Mouse (Mus musculus) heart, postnatal 10 days (tissue): ENCODE measurements around the gene Rad51ap2. TPM values are rescaled to one million over a fixed set of nuclear protein-coding genes. Genes with fewer than 3 reads are reported as not detected.

Experiments
- DNase-seq, 2 experiments: peaks; one replicate each; pipeline ENCODE4 v3.0.0; 2021
- intact Hi-C: fragments of 180-260 bp; cut with DNase I; formaldehyde crosslinking; loops from one replicate; pipeline ENCODE4 v1.15.1; 2025
- total RNA-seq, 2 experiments: library from RNA; stranded (reverse); gene quantifications; 2 replicates each; pipeline ENCODE4 v1.2.3; 2021

Gene Rad51ap2
- not detected for total RNA-seq

DNA sequence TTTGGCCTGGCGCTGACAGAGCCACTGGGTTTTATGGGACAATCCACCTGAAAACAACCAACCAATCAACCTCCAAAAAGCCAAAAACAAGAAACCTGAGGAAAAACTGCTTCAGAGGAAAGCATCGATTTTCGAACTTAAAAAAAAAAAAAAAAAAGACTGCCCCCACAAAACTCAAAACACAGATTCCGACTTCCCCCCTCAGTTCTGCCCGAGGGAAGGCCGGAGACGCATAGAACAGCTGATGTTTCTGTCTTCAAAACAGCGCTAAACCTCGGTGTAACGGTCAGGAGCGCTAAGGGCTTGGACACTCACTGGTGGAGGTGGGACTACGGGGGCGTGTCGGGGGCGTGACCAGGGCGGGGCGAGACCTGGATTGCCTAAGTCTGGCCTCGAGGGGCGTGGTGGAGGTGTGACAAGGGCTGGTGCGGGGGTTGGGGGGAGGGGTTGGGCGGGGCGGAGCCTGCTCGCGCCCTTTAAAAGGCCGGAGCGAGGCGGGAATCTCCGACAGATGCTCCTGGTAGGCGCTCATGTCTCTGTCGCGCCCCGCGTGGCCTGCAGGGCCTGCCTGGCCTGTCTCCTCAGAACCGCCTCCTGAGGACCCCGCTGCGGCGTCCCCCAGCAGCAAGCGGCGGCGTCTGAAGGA is at the start of gene Rad51ap2:
Gene Rad51ap2 (plus strand): TSS at position 531 of the 646 bp plus-strand sequence.
- intact Hi-C loops, result no loop called here
- peak; percentile 88 to 89 for DNase-seq

DNA sequence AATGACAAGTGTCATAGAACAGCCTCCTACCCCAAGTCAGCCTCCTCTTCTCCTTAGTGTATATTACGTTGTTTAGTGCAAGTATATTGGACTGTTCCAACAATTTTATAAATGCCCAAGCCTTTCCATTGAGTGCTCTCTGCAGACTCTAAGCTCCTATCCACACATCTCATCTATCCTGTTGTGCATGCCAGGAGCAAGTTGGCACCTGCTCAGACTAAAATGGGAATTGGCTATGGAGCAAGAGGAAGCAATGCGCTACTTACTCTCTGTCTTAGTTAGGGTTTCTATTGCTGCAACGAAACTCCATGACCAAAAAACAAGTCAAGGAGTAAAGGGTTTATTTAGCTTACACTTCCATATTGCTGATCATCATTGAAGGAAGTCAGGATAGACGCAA is 48.2 kb upstream of the Rad51ap2 start:
- no peak for DNase-seq

DNA sequence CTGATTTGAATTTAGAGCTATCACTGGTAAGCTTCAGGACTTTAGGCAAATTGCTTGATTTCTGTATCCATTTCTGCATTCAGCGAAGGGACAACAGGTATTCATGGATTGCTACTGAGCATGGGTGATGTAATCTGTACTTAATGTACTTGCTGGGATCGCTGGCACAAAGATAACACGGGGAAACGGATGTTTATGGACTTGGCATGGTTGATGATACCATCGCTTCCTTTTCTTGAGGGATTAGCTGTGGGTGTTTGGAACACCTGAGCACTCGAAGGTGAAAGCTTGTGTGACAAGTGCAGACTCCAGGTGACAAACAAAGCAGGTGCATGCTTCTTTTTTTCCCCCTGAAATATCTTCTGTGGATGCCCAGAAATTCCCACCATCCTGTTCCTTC is 37.8 kb upstream of the Rad51ap2 start:
- DNase-seq, result no peak
- intact Hi-C loops, result no loop called here

More for the DNA sequence above, 48.2 kb upstream of the Rad51ap2 start:
- intact Hi-C loops, result no loop called here

DNA sequence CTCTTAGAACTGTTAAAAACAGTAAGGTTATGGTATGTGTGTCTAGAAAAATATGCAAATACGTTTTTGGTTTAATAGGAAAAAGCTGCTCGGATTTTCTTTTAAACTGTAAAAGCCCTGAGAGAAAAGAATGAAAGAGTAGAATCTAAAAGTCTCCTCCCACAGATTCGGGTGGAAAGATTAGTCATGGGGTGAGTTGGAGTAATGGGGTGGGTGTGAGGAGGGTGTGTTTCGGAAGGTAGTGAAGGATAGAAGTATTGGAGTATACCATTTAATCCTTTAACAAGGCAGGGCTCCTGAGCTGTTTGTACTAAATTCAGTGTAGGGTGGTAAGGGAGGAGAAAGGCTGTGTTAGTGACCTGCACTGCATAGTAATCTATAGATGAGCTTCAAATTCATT is 28.5 kb upstream of the Rad51ap2 start:
- intact Hi-C loops, result no loop called here
- DNase-seq, result no peak

DNA sequence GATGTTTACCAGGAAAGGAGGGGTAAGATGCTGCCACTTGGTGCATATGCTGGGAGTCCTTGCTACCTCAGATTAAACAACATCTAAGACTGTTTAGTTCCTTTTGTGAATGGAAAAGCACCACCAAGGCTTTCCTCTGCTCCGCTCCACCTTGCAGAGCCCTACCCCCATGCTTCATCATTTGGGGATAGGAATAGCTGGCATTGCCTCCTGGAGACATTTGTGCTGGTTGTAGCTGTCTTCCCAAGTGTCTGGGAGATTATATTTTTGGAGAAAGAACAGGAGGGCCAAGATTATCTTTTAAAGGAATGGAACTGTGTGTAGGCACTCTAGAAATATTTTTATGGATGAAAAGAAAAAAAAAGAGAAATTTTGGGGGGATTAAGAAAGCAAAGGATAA is 22.8 kb upstream of the Rad51ap2 start:
- intact Hi-C loops, result no loop called here
- no peak for DNase-seq

DNA sequence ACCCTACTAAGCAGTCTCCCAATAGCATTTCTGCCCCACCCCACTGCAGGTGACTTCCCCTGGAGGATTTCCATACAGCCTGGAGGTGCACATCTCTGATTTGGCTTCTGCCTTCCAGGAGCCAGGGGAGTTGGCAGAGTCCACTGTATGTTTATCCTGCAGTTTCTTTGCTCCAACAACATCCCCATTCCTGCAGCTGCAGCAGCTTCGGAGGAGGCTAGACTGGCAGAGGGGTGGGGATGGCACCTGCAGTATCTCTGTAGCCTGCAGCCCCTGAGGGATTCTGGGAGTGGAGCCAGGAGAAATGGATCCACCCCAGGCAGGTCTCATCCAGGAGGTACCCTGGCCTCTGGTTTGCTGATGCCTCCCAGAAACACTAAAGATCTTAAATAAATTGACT is 22.2 kb upstream of the Rad51ap2 start:
- intact Hi-C loops, result no loop called here
- DNase-seq, result no peak

DNA sequence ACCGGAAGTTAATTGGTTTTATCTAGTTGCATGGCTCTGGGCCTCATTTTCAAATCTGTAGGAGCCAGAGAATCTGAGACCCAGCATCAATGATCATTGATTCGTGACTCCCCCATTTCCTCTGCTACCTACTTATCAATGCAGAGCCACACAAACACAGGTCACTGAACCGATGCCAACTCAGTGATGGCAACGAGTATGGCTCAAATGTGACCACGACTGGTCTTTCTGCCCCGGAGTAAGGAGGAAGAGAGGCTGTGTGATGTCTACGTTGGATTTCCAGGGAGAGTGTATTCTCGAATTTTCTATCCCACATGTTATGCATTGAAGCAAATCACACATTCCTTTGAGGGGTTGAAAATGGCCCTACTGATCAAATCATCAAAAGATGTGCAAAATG is 21.4 kb upstream of the Rad51ap2 start:
- no peak for DNase-seq
- intact Hi-C loops, result no loop called here

DNA sequence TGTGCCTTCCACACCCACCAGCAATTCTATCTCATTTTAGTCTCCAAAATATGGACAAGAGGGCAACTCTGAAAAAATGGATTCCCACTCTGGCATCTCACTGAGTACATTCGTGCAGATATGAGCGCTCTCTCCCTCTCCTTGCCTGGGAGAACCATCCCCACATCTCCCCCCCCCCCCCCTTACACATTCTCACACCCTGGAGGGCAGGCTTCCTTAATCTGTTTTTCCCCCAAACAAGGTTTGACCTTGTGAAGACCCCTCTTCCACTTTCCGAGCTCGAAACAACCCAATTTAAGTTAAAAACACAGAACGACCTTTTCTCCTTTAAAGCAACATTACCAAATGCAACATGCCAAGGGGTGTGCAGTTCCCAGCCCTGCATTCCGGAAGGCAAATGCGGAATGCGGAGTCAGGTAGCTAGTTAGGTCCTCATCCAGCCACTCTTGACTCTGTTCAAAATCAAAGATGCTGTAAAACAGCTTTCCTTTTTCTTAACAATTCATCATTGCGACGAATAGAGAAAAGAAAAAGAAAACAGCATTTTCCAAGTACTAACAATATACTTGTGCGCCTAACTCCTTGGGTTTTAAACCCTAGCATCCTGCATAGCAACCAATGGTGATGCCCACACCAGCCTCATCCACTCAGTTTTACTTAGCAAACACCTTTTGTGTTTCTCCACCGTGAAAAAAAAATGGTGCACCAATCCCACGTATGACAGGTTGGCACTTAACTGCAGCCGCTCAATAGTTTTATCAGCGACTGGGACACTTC is 20.4 kb upstream of the Rad51ap2 start:
- no peak for DNase-seq
- intact Hi-C loops, result loop anchor here (2.0 kb wide), 1 partner anchor 85 kb away; no protein-coding TSS in a partner anchor

DNA sequence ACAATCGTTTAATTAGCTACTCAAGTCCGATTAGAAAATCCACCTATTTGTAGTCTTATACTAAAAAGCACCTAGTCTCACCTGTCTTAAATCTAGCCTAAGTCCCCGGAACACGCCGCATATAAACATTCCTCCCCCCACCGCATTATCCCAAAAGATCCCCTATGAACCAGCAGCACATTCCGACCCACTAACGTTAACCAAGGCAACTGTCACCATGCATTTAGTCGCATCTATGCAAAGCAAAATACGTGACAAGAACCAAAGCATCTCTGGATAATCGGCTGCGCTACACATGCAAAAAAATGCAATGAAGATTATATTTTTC is 19.9 kb upstream of the Rad51ap2 start:
- no peak for DNase-seq
- intact Hi-C loops, result loop anchor here (2.0 kb wide), 1 partner anchor 85 kb away; no protein-coding TSS in a partner anchor

DNA sequence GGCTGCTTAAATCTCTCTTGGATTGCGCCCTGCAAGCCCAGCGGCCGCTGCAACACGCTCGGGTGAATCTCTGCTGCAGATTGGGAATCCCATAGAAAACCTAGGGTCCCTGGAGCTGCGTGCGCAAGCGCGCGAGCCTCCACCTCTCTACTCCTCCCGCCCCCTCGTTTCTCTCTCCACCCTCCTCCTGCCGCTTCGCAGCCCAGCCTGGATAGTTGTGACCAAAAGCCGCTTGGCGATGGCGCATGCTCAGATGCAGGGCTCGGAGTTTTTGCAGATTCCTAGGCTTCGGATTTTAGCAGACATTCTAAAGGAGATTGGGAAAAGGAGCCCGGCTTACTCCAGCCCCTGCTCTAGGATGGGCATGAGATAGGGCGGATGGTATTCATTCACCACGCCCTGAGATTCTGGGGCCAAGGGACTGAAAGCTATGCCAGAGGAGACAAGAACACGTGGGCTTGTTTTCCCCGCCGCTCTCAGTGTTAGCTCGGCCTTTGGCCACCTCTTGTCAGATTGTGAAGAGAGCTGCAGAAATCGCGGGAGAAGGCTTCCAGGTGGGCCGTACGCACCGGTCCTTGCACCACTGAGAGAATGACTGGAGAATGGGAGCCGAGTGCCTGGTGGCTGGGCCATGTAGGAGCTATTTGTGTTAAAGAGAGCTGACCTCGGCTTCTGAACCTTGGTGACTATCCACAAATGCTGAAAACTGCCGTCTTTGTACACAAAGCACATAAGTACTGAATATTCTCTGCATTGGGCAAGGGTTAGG is 19.2 kb upstream of the Rad51ap2 start, which contains the start of gene Vsnl1:
Gene Vsnl1 (minus strand): TSS at position 117 of the 769 bp plus-strand sequence.
- intact Hi-C loops, result loop anchor here (2.0 kb wide), 1 partner anchor 86 kb away; no protein-coding TSS in a partner anchor
- DNase-seq, result peak; percentile 67 to 68

DNA sequence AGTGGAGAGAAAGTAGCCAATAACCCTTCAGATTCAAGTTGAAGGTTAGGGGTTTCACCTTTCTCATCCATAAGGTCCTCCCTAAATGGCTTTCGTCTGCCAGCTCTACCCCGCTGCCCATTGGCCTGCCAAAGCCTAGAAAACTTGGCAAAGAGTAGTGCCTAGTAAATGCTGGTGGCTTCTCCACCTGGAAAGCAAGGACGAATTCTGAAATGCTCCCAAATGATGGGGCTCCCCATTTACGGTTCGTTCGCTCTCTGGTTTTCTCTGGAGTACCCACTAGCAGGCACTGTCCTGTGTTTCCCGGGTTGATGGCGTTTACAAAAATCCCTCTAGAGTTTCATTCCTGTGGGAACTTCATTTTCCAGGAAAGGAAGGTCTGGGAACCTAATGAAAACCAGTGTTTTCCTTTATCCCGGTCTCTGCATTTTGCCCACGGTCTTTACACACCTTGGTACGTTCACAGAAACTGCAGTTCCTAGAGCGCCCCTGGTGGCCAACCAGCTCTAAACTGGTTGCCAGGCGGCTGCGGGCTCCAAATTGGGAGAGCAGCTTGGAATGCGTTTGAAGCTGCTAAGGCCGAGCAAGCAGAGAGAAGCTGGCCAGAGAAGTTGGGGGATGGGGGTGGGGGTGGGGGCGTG is 18.5 kb upstream of the Rad51ap2 start:
- intact Hi-C loops, result loop anchor here (2.0 kb wide), 1 partner anchor 87 kb away; no protein-coding TSS in a partner anchor
- DNase-seq, result peak; percentile 75 to 84

DNA sequence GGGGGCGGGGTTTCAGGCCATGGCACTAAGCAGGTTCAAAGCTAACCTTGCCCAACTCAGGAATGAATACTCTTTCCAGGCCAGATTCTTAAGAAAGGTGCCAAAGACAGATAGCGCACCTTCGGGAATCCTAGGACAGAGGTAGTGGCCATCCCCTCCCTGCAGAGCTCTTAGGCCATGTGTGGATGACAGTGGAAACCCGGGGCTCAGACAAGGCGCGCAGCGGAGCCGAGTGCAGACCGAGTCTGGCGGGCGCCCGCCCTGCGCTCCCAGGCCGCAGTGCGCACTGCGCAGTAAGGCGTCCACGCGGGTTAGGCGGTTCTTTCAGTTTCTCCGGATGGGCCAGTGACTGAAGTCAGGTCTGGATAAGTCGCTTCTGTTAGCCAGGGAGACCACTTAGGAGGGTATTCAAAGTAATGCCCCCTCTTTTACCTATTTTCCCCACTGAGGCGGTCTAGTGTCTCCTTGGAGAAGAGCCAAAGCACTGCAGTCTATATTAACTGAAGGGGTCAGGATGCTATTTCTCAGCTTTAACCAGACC is 17.9 kb upstream of the Rad51ap2 start:
- intact Hi-C loops, result loop anchor here (2.0 kb wide), 1 partner anchor 87 kb away; no protein-coding TSS in a partner anchor
- peak in 1 of 2 experiments; percentile 11 for DNase-seq

DNA sequence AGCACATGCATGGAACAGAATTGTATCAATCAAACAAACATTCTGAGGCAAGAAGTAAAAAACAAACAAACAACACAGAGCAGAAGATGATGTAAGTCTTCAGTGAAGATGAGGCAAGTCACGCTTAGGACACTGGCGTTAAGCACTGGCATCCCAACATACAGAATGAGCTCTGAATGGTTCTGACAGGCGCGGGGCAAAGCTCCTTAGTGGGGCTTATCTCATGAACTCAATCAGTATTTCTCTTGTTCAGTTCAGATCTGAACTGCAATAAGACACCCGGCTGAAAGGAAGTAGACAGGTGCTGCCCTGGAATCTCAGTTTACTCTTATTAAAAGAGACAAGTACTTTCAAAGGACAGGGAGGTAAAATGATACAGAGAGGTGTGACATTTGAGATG is 1.7 kb upstream of the Rad51ap2 start:
- intact Hi-C loops, result no loop called here
- DNase-seq, result no peak

DNA sequence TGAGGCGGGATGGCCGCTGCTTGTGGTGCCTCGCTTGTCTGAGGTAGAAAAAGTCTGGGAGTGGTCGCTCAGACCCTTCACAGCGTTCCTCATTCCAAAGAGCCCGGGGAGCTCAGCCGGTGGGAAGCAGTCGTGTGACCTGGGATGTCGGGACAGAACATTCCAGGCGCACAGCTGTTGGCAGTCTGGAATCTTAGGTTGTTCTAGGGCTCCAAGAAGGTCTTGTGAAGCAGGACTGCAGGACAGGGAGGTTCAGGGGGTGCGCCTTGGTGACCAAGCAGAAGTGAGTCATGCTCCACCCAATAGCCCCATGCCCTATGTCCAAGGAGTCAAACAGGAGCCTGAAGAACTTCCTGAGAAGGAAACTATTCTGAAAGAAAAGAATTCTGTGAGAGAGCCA is 334 bp downstream of the Rad51ap2 start:
- no peak for DNase-seq

DNA sequence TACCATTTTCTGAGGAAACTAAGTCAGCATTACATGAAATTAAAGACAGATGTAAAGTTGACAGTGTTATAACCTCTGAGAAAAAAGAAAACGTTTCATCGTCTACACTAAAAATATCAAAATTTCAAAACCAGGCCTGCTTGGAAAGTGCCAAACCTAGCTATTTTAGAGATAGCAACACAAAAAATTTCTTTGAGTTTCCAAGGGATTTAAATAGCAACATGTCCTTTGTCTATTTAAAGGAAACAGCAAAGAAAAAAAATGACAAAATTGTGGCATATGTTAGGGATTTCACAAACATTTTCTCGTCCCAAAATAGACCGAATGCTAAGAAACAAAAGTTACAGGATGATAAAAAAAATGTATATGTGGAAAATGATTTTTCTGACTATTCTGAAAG is 753 bp downstream of the Rad51ap2 start:
- intact Hi-C loops, result no loop called here
- DNase-seq, result no peak

More for the DNA sequence above, 334 bp downstream of the Rad51ap2 start:
- intact Hi-C loops, result no loop called here

Other genes with a start within 250 kb of the Rad51ap2 start
- gene Msgn1, start 247.1 kb upstream of the Rad51ap2 start, total RNA-seq, result not detected
- 1 to 10 TPM; 3.4 to 3.6 TPM for gene Gen1, start 190.3 kb upstream of the Rad51ap2 start, total RNA-seq
- 10 to 100 TPM; 54.8 to 56.7 TPM for gene Smc6, start 190.2 kb upstream of the Rad51ap2 start, total RNA-seq
- 1 to 10 TPM in 1 of 2 experiments, under 1 TPM in 1; 0.45 to 1.8 TPM for gene Vsnl1, start 19.5 kb upstream of the Rad51ap2 start, total RNA-seq